8 mouse cellular contexts compared by ENCODE assay signal in the genomic region with DNA sequence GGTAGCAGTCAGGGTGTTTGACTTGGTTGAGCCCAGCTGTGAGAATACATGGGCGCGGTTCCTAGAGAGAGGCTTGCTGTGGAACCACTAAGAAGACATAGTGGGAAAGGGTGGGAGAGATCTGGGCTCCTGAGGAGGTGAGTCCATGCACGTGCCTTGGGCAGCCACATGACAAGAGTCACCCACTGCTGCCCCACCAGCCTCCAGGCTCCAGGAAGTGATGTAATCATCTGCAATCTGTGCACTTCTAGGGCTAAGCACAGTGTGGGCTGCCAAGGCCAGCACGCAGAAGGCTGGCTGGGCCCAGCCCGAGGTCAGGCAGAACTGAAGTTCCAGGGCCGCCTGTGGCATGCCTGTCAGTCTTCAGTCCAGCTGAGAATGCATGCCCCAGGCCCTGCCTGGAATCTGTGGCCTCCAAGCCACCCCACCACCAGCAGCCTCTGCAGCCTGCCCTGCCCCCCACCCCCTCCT. TPM values are rescaled to one million over a fixed set of nuclear protein-coding genes. Genes with fewer than 3 reads are reported as not detected.
DNase-seq lines count a peak whose midpoint lies in the region; ATAC-seq and TF ChIP-seq lines count a peak whose summit lies in the region.
"Had no signal": no experiment of that assay in that cellular context is flagged by ENCODE, and none has a peak within 500 bp of the region (broad histone marks: within the 10 kb centered on the region; RNA-seq: fewer than 3 reads in every experiment).

No protein-coding gene starts in this region.

- H3K4me3 ChIP-seq in spleen, adult 2 months (ENCODE audit: extremely low read depth, insufficient read depth, insufficient read length) = no peak overlapping the region
- no peak overlapping the region for H3K4me3 ChIP-seq in liver, embryonic 13.5 days (replicated peaks)
- H3K4me3 ChIP-seq: neural tube, embryonic 13.5 days had no signal

- no peak overlapping the region for H3K9ac ChIP-seq in liver, embryonic 13.5 days
- H3K9ac ChIP-seq: neural tube, embryonic 13.5 days had no signal

- TF ChIP-seq CTCF in spleen, adult 2 months (IDR thresholded peaks at IDR 0.05; ENCODE audit: extremely low read depth, insufficient read depth, insufficient read length, insufficient replicate concordance) = no peak

- peaks cover 4% of the 10 kb centered on the region; the same call in 1 of the 2 replicates for H3K36me3 ChIP-seq in spleen, adult 2 months (ENCODE audit: control insufficient read depth, insufficient read depth, low read length)
- peaks cover 26% of the 10 kb centered on the region; the same call in 1 of the 2 replicates for H3K36me3 ChIP-seq in liver, embryonic 13.5 days

- H3K27me3 ChIP-seq in spleen, adult 2 months (ENCODE audit: control insufficient read depth, insufficient read depth, low read length) = no peaks in the 10 kb centered on the region
- no peaks in the 10 kb centered on the region for H3K27me3 ChIP-seq in liver, embryonic 13.5 days
- H3K27me3 ChIP-seq: neural tube, embryonic 13.5 days had no signal

- H3K27ac ChIP-seq in spleen, adult 2 months (ENCODE audit: insufficient read depth, low read length) = peak overlapping the region; percentile 11; the same call in 1 of the 2 replicates
- H3K27ac ChIP-seq in liver, embryonic 13.5 days = peak overlapping the region; percentile 36; the same call in 1 of the 2 replicates
- H3K27ac ChIP-seq: neural tube, embryonic 13.5 days had no signal

- intact Hi-C loops in left cerebral cortex, postnatal 10 days (cut with DNase I) = no loop called here

- WGBS in spleen, adult 2 months = 49% methylated on average over 6 of the region's 6 CpGs
- 42% methylated on average over 6 of the region's 6 CpGs for WGBS in liver, embryonic 13.5 days (ENCODE audit: insufficient replicate concordance)

- H3K4me1 ChIP-seq in spleen, adult 2 months (ENCODE audit: control insufficient read depth, insufficient read depth, insufficient read length) = peaks cover 27% of the 10 kb centered on the region
- peaks cover 84% of the 10 kb centered on the region for H3K4me1 ChIP-seq in liver, embryonic 13.5 days (replicated peaks)

- no peak overlapping the region for H3K4me2 ChIP-seq in liver, embryonic 13.5 days
- H3K4me2 ChIP-seq: neural tube, embryonic 13.5 days had no signal

- H3K9me3 ChIP-seq in liver, embryonic 13.5 days (replicated peaks) = no peaks in the 10 kb centered on the region
- H3K9me3 ChIP-seq: neural tube, embryonic 13.5 days had no signal

- no peak for DNase-seq in spleen, adult 2 months (ENCODE audit: low read depth in 1 of 2, low spot score in 2 of 2)
- DNase-seq in spleen, postnatal 36 days (ENCODE audit: low spot score in 2 of 2) = no peak
- peak; percentile 93 for DNase-seq in fibroblast of lung, adult 2 months (ENCODE audit: low read depth)
- no peak for DNase-seq in liver, embryonic 13.5 days
- DNase-seq in left cerebral cortex, postnatal 10 days (ENCODE audit: extremely low spot score in 1 of 2, low spot score in 2 of 2) = no peak
- DNase-seq in layer of hippocampus, adult 9-10 months (ENCODE audit: low spot score) = no peak
- no peak for DNase-seq in frontal cortex, postnatal 14 days (ENCODE audit: low spot score in 2 of 2)

- ATAC-seq in liver, embryonic 13.5 days (ENCODE audit: low read depth) = peak; percentile 21; the same call in 1 of the 2 replicates

- TF ChIP-seq POLR2A in spleen, adult 2 months (IDR thresholded peaks at IDR 0.05; ENCODE audit: low read depth, low read length) = no peak

RNA-seq across cellular contexts. Expression of a gene that starts 46.3 kb away (rescaled TPM):
- polyA plus RNA-seq in spleen, adult 2 months (2012; rRNA removed) = 48.1 and 48.5 TPM in 2 replicates
- 4.5 TPM in 2 replicates for polyA plus RNA-seq in liver, embryonic 13.5 days (2015; fragmentation: Nextera tagmentation; extraction: Ambion mirVana)
- 100 to 1,000 TPM; 105 to 106 TPM for total RNA-seq in left cerebral cortex, postnatal 10 days (2021)
